18 mouse cellular contexts compared by ENCODE assay signal in genomic region chr5:20068496-20068895, GRCm38 (mm10).
DNase-seq lines count a peak whose midpoint lies in the region; ATAC-seq and TF ChIP-seq lines count a peak whose summit lies in the region.
"Had no signal": no experiment of that assay in that cellular context is flagged by ENCODE, and none has a peak within 500 bp of the region (broad histone marks: within the 10 kb centered on the region; RNA-seq: fewer than 3 reads in every experiment).

No protein-coding gene starts in this region.

- ATAC-seq in forebrain, embryonic 11.5 days (replicated peaks; ENCODE audit: low FRiP score) = peak; percentile 80
- ATAC-seq in forebrain, postnatal 0 days = no peak
- ATAC-seq in neural tube, embryonic 11.5 days (ENCODE audit: insufficient read depth, low FRiP score, low TSS enrichment) = peak; percentile 58; the same call in 1 of the 2 replicates
- no peak for ATAC-seq in neural tube, embryonic 15.5 days (ENCODE audit: low FRiP score)
- ATAC-seq in forebrain, embryonic 15.5 days (replicated peaks) = no peak
- ATAC-seq in erythroid progenitor cell, adult 5-6 weeks (replicated peaks; ENCODE audit: low FRiP score, poor library complexity, severe bottlenecking) = no peak

- 20% methylated on average over 1 of the region's 1 CpGs for WGBS in forebrain, embryonic 11.5 days
- 21% methylated on average over 1 of the region's 1 CpGs for WGBS in forebrain, postnatal 0 days
- 40% methylated on average over 1 of the region's 1 CpGs for WGBS in neural tube, embryonic 11.5 days
- 23% methylated on average over 1 of the region's 1 CpGs for WGBS in neural tube, embryonic 15.5 days
- 16% methylated on average over 1 of the region's 1 CpGs for WGBS in forebrain, embryonic 15.5 days

- no peaks in the 10 kb centered on the region for H3K9me3 ChIP-seq in forebrain, embryonic 11.5 days (ENCODE audit: control insufficient read depth, low read length)
- H3K9me3 ChIP-seq in forebrain, postnatal 0 days (ENCODE audit: low read length) = no peaks in the 10 kb centered on the region
- no peaks in the 10 kb centered on the region for H3K9me3 ChIP-seq in neural tube, embryonic 11.5 days (ENCODE audit: control insufficient read depth, low read length)
- H3K9me3 ChIP-seq in neural tube, embryonic 15.5 days (replicated peaks) = no peaks in the 10 kb centered on the region
- no peaks in the 10 kb centered on the region for H3K9me3 ChIP-seq in forebrain, embryonic 15.5 days
- H3K9me3 ChIP-seq: embryonic facial prominence, embryonic 15.5 days; liver, embryonic 15.5 days; megakaryocyte, embryonic 14.5 days had no signal

- no peak overlapping the region for H3K27ac ChIP-seq in forebrain, embryonic 11.5 days (ENCODE audit: low read depth, low read length)
- no peak overlapping the region for H3K27ac ChIP-seq in forebrain, postnatal 0 days (ENCODE audit: low read depth, low read length)
- no peak overlapping the region for H3K27ac ChIP-seq in neural tube, embryonic 11.5 days (ENCODE audit: low read depth, low read length)
- H3K27ac ChIP-seq in neural tube, embryonic 15.5 days (replicated peaks) = no peak overlapping the region
- H3K27ac ChIP-seq in forebrain, embryonic 15.5 days (replicated peaks) = 0 out of 2 replicates have a peak overlapping the region, but pooled peaks have one; percentile 0
- H3K27ac ChIP-seq: embryonic facial prominence, embryonic 15.5 days; liver, embryonic 15.5 days had no signal

- H3K4me2 ChIP-seq in forebrain, embryonic 11.5 days (ENCODE audit: low read depth, low read length, severe bottlenecking) = no peak overlapping the region
- no peak overlapping the region for H3K4me2 ChIP-seq in forebrain, postnatal 0 days (ENCODE audit: low read depth)
- no peak overlapping the region for H3K4me2 ChIP-seq in neural tube, embryonic 11.5 days (ENCODE audit: low read depth)
- H3K4me2 ChIP-seq in neural tube, embryonic 15.5 days = no peak overlapping the region
- no peak overlapping the region for H3K4me2 ChIP-seq in forebrain, embryonic 15.5 days (replicated peaks)
- H3K4me2 ChIP-seq: embryonic facial prominence, embryonic 15.5 days; liver, embryonic 15.5 days had no signal

- peaks cover 4% of the 10 kb centered on the region; the same call in 1 of the 2 replicates for H3K4me1 ChIP-seq in forebrain, embryonic 11.5 days (replicated peaks; ENCODE audit: control insufficient read depth, insufficient read depth, low read length)
- no peaks in the 10 kb centered on the region for H3K4me1 ChIP-seq in forebrain, postnatal 0 days (ENCODE audit: insufficient read depth)
- peaks cover 2% of the 10 kb centered on the region; the same call in 1 of the 2 replicates for H3K4me1 ChIP-seq in neural tube, embryonic 11.5 days (ENCODE audit: control insufficient read depth, insufficient read depth, low read length)
- H3K4me1 ChIP-seq in neural tube, embryonic 15.5 days = 0 out of 2 replicates have a peak, but pooled peaks cover 2% of the 10 kb centered on the region
- 0 out of 2 replicates have a peak, but pooled peaks cover 4% of the 10 kb centered on the region for H3K4me1 ChIP-seq in forebrain, embryonic 15.5 days
- H3K4me1 ChIP-seq: embryonic facial prominence, embryonic 15.5 days; liver, embryonic 15.5 days had no signal

- H3K4me3 ChIP-seq in forebrain, embryonic 11.5 days (ENCODE audit: low read depth, low read length) = no peak overlapping the region
- H3K4me3 ChIP-seq in forebrain, postnatal 0 days (ENCODE audit: low read depth, low read length) = no peak overlapping the region
- no peak overlapping the region for H3K4me3 ChIP-seq in neural tube, embryonic 11.5 days (ENCODE audit: low read depth, low read length)
- no peak overlapping the region for H3K4me3 ChIP-seq in neural tube, embryonic 15.5 days (replicated peaks)
- H3K4me3 ChIP-seq in forebrain, embryonic 15.5 days = no peak overlapping the region
- H3K4me3 ChIP-seq: embryonic facial prominence, embryonic 15.5 days; liver, embryonic 15.5 days; megakaryocyte, embryonic 14.5 days had no signal

- H3K27me3 ChIP-seq in forebrain, embryonic 11.5 days (ENCODE audit: control insufficient read depth, insufficient read depth, low read length) = no peaks in the 10 kb centered on the region
- H3K27me3 ChIP-seq in forebrain, postnatal 0 days (ENCODE audit: insufficient read depth, low read length) = no peaks in the 10 kb centered on the region
- no peaks in the 10 kb centered on the region for H3K27me3 ChIP-seq in neural tube, embryonic 11.5 days (ENCODE audit: control insufficient read depth, insufficient read depth, low read length)
- no peaks in the 10 kb centered on the region for H3K27me3 ChIP-seq in neural tube, embryonic 15.5 days (replicated peaks)
- H3K27me3 ChIP-seq in forebrain, embryonic 15.5 days = no peaks in the 10 kb centered on the region
- H3K27me3 ChIP-seq: embryonic facial prominence, embryonic 15.5 days; liver, embryonic 15.5 days; megakaryocyte, embryonic 14.5 days had no signal

- TF ChIP-seq CTCF in forebrain, postnatal 0 days (IDR thresholded peaks at IDR 0.05; ENCODE audit: low read depth) = no peak

- no peak for DNase-seq in forebrain, embryonic 11.5 days (ENCODE audit: low spot score)
- DNase-seq in forebrain, postnatal 0 days = no peak
- DNase-seq in neural tube, embryonic 11.5 days (ENCODE audit: low spot score) = no peak
- DNase-seq in gastrocnemius, adult 8-10 months (ENCODE audit: low spot score in 2 of 2) = no peak
- no peak for DNase-seq in thymus, adult 18-20 months
- DNase-seq: adrenal gland, adult 8-10 months; cerebellum, adult 11 months; cerebellum, postnatal 25 days; gastrocnemius, postnatal 36 days; kidney, adult 2 months; kidney, postnatal 25 days; lung, postnatal 14 days had no signal

- H3K36me3 ChIP-seq in forebrain, embryonic 11.5 days (ENCODE audit: control insufficient read depth, insufficient read depth, low read length) = no peaks in the 10 kb centered on the region
- no peaks in the 10 kb centered on the region for H3K36me3 ChIP-seq in forebrain, postnatal 0 days (ENCODE audit: insufficient read depth)
- H3K36me3 ChIP-seq in neural tube, embryonic 11.5 days (ENCODE audit: control insufficient read depth, insufficient read depth, low read length) = no peaks in the 10 kb centered on the region
- H3K36me3 ChIP-seq in neural tube, embryonic 15.5 days = no peaks in the 10 kb centered on the region
- no peaks in the 10 kb centered on the region for H3K36me3 ChIP-seq in forebrain, embryonic 15.5 days
- H3K36me3 ChIP-seq: embryonic facial prominence, embryonic 15.5 days; liver, embryonic 15.5 days had no signal

- no peak overlapping the region for H3K9ac ChIP-seq in forebrain, embryonic 11.5 days (ENCODE audit: low read length)
- no peak overlapping the region for H3K9ac ChIP-seq in forebrain, postnatal 0 days
- no peak overlapping the region for H3K9ac ChIP-seq in neural tube, embryonic 11.5 days (ENCODE audit: low read length)
- no peak overlapping the region for H3K9ac ChIP-seq in neural tube, embryonic 15.5 days (replicated peaks)
- H3K9ac ChIP-seq in forebrain, embryonic 15.5 days (replicated peaks) = no peak overlapping the region
- H3K9ac ChIP-seq: embryonic facial prominence, embryonic 15.5 days; liver, embryonic 15.5 days had no signal

Comparison
In these comparisons a context has a peak if more than half of its experiments do, and no peak if none do; other contexts are left out.
1. ATAC-seq: peak in forebrain, embryonic 11.5 days (single experiment) and neural tube, embryonic 11.5 days (single experiment); none in forebrain, postnatal 0 days (single experiment), neural tube, embryonic 15.5 days (single experiment), forebrain, embryonic 15.5 days (single experiment) and erythroid progenitor cell, adult 5-6 weeks (single experiment).